Mouse (Mus musculus): ENCODE results near the gene Cdk9.

Gene Cdk9

GRCm38 (mm10) chr2:32676821-32677220, 36.1 kb downstream of the Cdk9 start:
- DNase-seq (ENCODE audit: low spot score): no peak

GRCm38 (mm10) chr2:32673176-32673917, 39.5 kb downstream of the Cdk9 start:
- no peak for DNase-seq (ENCODE audit: low spot score)

- DNase-seq (ENCODE audit: low spot score): no peak
Observed at GRCm38 (mm10) chr2:32671907-32672595, 40.8 kb downstream of the Cdk9 start.

- DNase-seq (ENCODE audit: low spot score): no peak
Observed at GRCm38 (mm10) chr2:32671147-32671546, 41.7 kb downstream of the Cdk9 start.

GRCm38 (mm10) chr2:32669876-32670275, 43.0 kb downstream of the Cdk9 start:
- no peak for DNase-seq (ENCODE audit: low spot score)

GRCm38 (mm10) chr2:32668176-32668575, 44.7 kb downstream of the Cdk9 start:
- DNase-seq (ENCODE audit: low spot score): no peak

- DNase-seq (ENCODE audit: low spot score): no peak
Observed at GRCm38 (mm10) chr2:32667775-32668174, 45.1 kb downstream of the Cdk9 start.

- DNase-seq (ENCODE audit: low spot score): no peak
Observed at GRCm38 (mm10) chr2:32665853-32666252, 47.0 kb downstream of the Cdk9 start.

- no peak for DNase-seq (ENCODE audit: low spot score)
Observed at GRCm38 (mm10) chr2:32665345-32665744, 47.5 kb downstream of the Cdk9 start.

GRCm38 (mm10) chr2:32662291-32662690, 50.6 kb downstream of the Cdk9 start:
- DNase-seq (ENCODE audit: low spot score): no peak

- DNase-seq (ENCODE audit: low spot score): peak; percentile 66
Observed at GRCm38 (mm10) chr2:32661509-32662107, 51.3 kb downstream of the Cdk9 start.

- no peak for DNase-seq (ENCODE audit: low spot score)
Observed at GRCm38 (mm10) chr2:32658873-32659272, 54.0 kb downstream of the Cdk9 start.

GRCm38 (mm10) chr2:32655826-32656225, 57.0 kb downstream of the Cdk9 start:
- DNase-seq (ENCODE audit: low spot score): peak; percentile 54

Measured in yolk sac, embryonic 10.5 days (tissue).